Mouse (Mus musculus) liver, postnatal 0 days (tissue): ENCODE measurements around the gene Lgmn. TPM values are rescaled to one million over a fixed set of nuclear protein-coding genes. Genes with fewer than 3 reads are reported as not detected.

ENCODE experiments used
- ATAC-seq: fragments of 200-750 bp; cut with Nextera tagmentation; 2 replicates; pipeline ENCODE4 v1.8.0; 2017; ENCODE audit warnings: mild to moderate bottlenecking, moderate library complexity
- DNase-seq: peaks from one replicate; pipeline ENCODE4 v3.0.0-alpha.2; 2016
- H3K27ac ChIP-seq: fragments of 300-500 bp; sonication (generic); 2 replicates; pipeline ENCODE4 v1.5.1; 2014; ENCODE audit warnings: antibody characterized with exemption, moderate library complexity, mild to moderate bottlenecking, low read depth
- H3K27me3 ChIP-seq: fragments of 300-500 bp; sonication (generic); 2 replicates; pipeline ENCODE4 v1.6.1; 2014; ENCODE audit warnings: low read length, control low read depth, mixed read lengths; ENCODE audit not compliant: insufficient read depth
- H3K36me3 ChIP-seq: fragments of 300-500 bp; sonication (generic); replicated peaks from 2 replicates; pipeline ENCODE4 v1.6.1; 2014; ENCODE audit warnings: mild to moderate bottlenecking, control low read depth, low read length, moderate library complexity, mixed read lengths; ENCODE audit not compliant: insufficient read depth
- H3K4me1 ChIP-seq: fragments of 300-500 bp; sonication (generic); 2 replicates; pipeline ENCODE4 v1.6.1; 2014; ENCODE audit warnings: antibody characterized with exemption, mild to moderate bottlenecking, control low read depth; ENCODE audit not compliant: insufficient read depth
- H3K4me2 ChIP-seq: fragments of 300-500 bp; sonication (generic); 2 replicates; pipeline ENCODE4 v1.6.1; 2014; ENCODE audit warnings: low read depth, mild to moderate bottlenecking, low read length, moderate library complexity, mixed read lengths
- H3K4me3 ChIP-seq: fragments of 300-500 bp; sonication (generic); 2 replicates; pipeline ENCODE4 v1.5.1; 2014; ENCODE audit warnings: low read depth, low read length
- H3K9ac ChIP-seq: fragments of 300-500 bp; sonication (generic); replicated peaks from 2 replicates; pipeline ENCODE4 v1.6.1; 2014; ENCODE audit warnings: mild to moderate bottlenecking, moderate library complexity
- H3K9me3 ChIP-seq: fragments of 300-500 bp; sonication (generic); 2 replicates; pipeline ENCODE4 v1.6.1; 2016; ENCODE audit warnings: mild to moderate bottlenecking, control low read depth, low read length, mixed read lengths
- CTCF ChIP-seq: sonication (generic); IDR thresholded peaks from 2 replicates; pipeline ENCODE4 v1.5.1; 2016; ENCODE audit warnings: antibody characterized with exemption, low read depth
- EP300 ChIP-seq: IDR thresholded peaks from 2 replicates; pipeline ENCODE4 v1.6.1; 2016; ENCODE audit warnings: antibody characterized with exemption, low read depth, mild to moderate bottlenecking
- WGBS: fragments of 180-500 bp; shearing (Covaris S2); extraction: QIAGEN DNeasy Blood & Tissue Kit; methylation state at CpG from one replicate; pipeline ENCODE4 v1.1.7; 2014; ENCODE audit not compliant: insufficient replicate concordance; 5-methylcytosine and 5-hydroxymethylcytosine counted together
- polyA plus RNA-seq: library from polyadenylated mRNA; unstranded; fragments of >200 nt; fragmentation: Nextera tagmentation; extraction: Ambion mirVana; gene quantifications from 2 replicates; pipeline ENCODE4 v1.2.1, GENCODE M21; 2015

Gene Lgmn
- polyA plus RNA-seq, 1 experiment from 2014 or later = 140 TPM

- Histone ChIP-seq H3K9ac (peak overlapping the region; percentile 63), H3K4me3 (peak overlapping the region; percentile 56), H3K27me3 (no peaks in the 10 kb centered on the region), H3K4me1 (no peaks in the 10 kb centered on the region; the same call in 1 of the 2 replicates), H3K36me3 (no peaks in the 10 kb centered on the region), H3K27ac (peak overlapping the region; percentile 41), H3K4me2 (peak overlapping the region; percentile 70), H3K9me3 (no peaks in the 10 kb centered on the region)
- DNase-seq (no peak), ATAC-seq (peak; percentile 23; the same call in 1 of the 2 replicates)
- WGBS = 3% methylated on average over 20 of the region's 20 CpGs
- TF ChIP-seq EP300 (no peak), CTCF (no peak)
These were observed 506 bp downstream of the Lgmn start for GRCm38 (mm10) chr12:102438983-102439631.

DNA sequence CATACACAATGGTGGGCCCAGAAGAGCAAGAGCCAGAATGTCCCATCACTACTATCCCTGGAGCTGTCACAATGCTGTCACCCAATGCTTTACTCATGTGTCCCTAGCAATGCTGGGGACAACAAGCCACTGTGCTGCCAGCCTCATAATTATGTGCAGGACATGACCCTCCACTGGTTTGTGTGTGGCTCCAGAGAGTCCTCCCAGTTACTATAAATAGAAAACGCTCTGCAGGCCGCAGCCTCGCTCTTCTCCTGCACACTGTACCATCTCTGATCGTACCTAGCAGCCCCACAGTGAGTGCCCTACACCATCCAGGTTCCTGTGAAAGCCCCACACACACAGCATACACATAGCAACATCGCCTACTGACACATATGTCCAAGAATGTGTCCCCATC is 1.7 kb downstream of the Lgmn start:
- H3K4me1 ChIP-seq = no peaks in the 10 kb centered on the region; the same call in 1 of the 2 replicates
- TF ChIP-seq EP300 = no peak
- no peak for TF ChIP-seq CTCF
- peak overlapping the region; percentile 63 for H3K9ac ChIP-seq
- H3K4me2 ChIP-seq = peak overlapping the region; percentile 70
- H3K36me3 ChIP-seq = no peaks in the 10 kb centered on the region
- no peaks in the 10 kb centered on the region for H3K9me3 ChIP-seq
- peak overlapping the region; percentile 41 for H3K27ac ChIP-seq
- no peaks in the 10 kb centered on the region for H3K27me3 ChIP-seq
- ATAC-seq = no peak
- H3K4me3 ChIP-seq = peak overlapping the region; percentile 56
- WGBS = 65% methylated on average over 5 of the region's 5 CpGs
- DNase-seq = no peak

GRCm38 (mm10) chr12:102436939-102437526 is 2.6 kb downstream of the Lgmn start:
- Histone ChIP-seq H3K4me1 (no peaks in the 10 kb centered on the region; the same call in 1 of the 2 replicates), H3K4me2 (no peak overlapping the region), H3K9me3 (no peaks in the 10 kb centered on the region), H3K9ac (no peak overlapping the region), H3K27ac (peak overlapping the region; percentile 45), H3K27me3 (no peaks in the 10 kb centered on the region), H3K36me3 (no peaks in the 10 kb centered on the region), H3K4me3 (no peak overlapping the region)
- TF ChIP-seq CTCF = no peak
- TF ChIP-seq EP300 = no peak
- DNase-seq (no peak), ATAC-seq (no peak)
- WGBS = 69% methylated on average over 10 of the region's 10 CpGs

GRCm38 (mm10) chr12:102434107-102434506 is 5.5 kb downstream of the Lgmn start:
- ATAC-seq = no peak
- no peaks in the 10 kb centered on the region; the same call in 1 of the 2 replicates for H3K4me1 ChIP-seq
- H3K27me3 ChIP-seq = no peaks in the 10 kb centered on the region
- H3K9ac ChIP-seq = no peak overlapping the region
- H3K27ac ChIP-seq = no peak overlapping the region
- no peaks in the 10 kb centered on the region for H3K9me3 ChIP-seq
- WGBS = 66% methylated on average over 4 of the region's 4 CpGs
- TF ChIP-seq EP300 (no peak), CTCF (no peak)
- no peak for DNase-seq
- H3K4me2 ChIP-seq = no peak overlapping the region
- H3K4me3 ChIP-seq = no peak overlapping the region
- no peaks in the 10 kb centered on the region for H3K36me3 ChIP-seq

DNA sequence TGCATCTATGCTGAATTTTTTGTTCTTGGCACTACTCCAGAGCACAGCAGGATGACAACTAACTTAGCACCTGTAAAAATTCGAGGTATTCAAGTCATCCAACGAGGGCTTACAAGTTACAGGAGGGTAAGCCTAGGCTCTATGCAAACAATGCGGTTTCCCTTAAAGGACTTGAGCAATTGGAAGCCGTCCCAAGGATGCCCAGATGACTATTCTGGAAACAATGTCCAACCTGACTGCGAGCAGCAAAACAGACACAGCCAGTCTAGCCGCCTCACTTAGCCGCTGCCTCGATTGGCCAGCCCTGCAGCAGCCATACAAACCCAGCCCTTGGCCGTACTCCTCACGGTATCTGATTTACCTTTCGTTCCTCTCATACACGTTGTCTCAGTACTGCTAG is 7.4 kb downstream of the Lgmn start:
- no peak overlapping the region for H3K4me2 ChIP-seq
- H3K4me3 ChIP-seq = no peak overlapping the region
- H3K9ac ChIP-seq = no peak overlapping the region
- DNase-seq (no peak), ATAC-seq (no peak)
- H3K27ac ChIP-seq = no peak overlapping the region
- 81% methylated on average over 12 of the region's 12 CpGs for WGBS
- TF ChIP-seq CTCF (no peak), EP300 (no peak)
- no peaks in the 10 kb centered on the region for H3K27me3 ChIP-seq
- H3K9me3 ChIP-seq = no peaks in the 10 kb centered on the region
- H3K4me1 ChIP-seq = no peaks in the 10 kb centered on the region
- no peaks in the 10 kb centered on the region for H3K36me3 ChIP-seq

DNA sequence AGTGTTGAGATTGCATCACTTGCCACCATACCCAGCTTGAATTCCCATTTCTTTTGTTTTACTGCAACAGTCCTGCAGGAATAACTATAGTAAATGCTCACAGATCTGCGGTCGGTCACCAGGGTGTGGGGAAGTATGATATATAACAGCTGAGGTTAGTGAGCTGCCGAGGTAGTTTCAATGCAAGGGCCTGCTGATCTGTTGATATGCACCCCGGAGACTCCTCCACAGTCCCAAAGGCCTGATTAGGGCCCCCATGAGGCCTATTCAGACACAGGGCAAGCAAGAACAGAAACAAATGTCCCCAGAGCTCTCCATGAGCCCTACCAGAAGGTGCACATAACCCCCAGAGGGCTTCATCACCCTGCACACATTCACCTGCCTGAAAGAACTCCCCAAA is 9.4 kb downstream of the Lgmn start:
- Histone ChIP-seq H3K9ac (no peak overlapping the region), H3K36me3 (no peaks in the 10 kb centered on the region), H3K9me3 (no peaks in the 10 kb centered on the region), H3K4me1 (no peaks in the 10 kb centered on the region), H3K4me2 (no peak overlapping the region), H3K4me3 (no peak overlapping the region), H3K27ac (no peak overlapping the region), H3K27me3 (no peaks in the 10 kb centered on the region)
- TF ChIP-seq CTCF (no peak), EP300 (no peak)
- ATAC-seq = no peak
- WGBS = 52% methylated on average over 4 of the region's 4 CpGs
- DNase-seq = no peak
